Mouse (Mus musculus): ENCODE results near the gene Ptprg.

GRCm38 (mm10) chr14:12105593-12105992 is 552.3 kb downstream of the Ptprg start:
- TF ChIP-seq CTCF (IDR thresholded peaks at IDR 0.05; ENCODE audit: borderline replicate concordance, insufficient read depth, low read length) = no peak
- TF ChIP-seq POLR2A (IDR thresholded peaks at IDR 0.05; ENCODE audit: low read depth, low read length) = no peak

Measured in embryonic fibroblast, embryonic 13.5 days (primary cell).